Mouse (Mus musculus) adrenal gland, postnatal 10 days (tissue): ENCODE data around the gene Stmn1. TPM values are rescaled to one million over a fixed set of nuclear protein-coding genes. Genes with fewer than 3 reads are reported as not detected.

Source experiments
- DNase-seq: peaks from one replicate; pipeline ENCODE4 v3.0.0; 2021; ENCODE audit warnings: mixed read lengths
- microRNA-seq: library from miRNA; unstranded; fragments of <30 nt; microRNA quantifications from one replicate; pipeline ENCODE4 v1.2.0, GENCODE M21; 2021
- total RNA-seq, 2 experiments: library from RNA; stranded (reverse); gene quantifications; 2 replicates each; pipeline ENCODE4 v1.2.3; 2021

Gene Stmn1
- total RNA-seq, 2 experiments from 2014 or later: 140 to 156 TPM

DNA sequence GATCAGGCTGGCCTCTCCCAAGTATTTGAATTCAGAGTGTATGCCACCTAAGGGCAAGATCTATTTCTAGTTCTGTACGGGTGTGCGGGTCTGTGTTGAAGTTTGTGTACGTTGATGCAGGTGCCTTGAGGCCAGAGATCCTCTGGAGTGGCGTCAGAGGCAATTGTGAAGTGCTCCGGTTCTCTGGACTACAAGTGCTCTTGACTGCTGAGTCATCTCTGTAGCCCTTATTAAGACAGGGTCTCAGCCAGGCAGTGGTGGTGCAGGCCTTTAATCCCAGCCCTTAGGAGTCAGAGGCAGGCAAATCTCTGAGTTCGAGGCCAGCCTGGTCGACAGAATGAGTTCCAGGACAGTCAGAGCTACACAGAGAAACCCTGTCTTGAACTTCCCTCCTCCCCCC, 47.5 kb downstream of the Stmn1 start:
- DNase-seq: no peak

DNA sequence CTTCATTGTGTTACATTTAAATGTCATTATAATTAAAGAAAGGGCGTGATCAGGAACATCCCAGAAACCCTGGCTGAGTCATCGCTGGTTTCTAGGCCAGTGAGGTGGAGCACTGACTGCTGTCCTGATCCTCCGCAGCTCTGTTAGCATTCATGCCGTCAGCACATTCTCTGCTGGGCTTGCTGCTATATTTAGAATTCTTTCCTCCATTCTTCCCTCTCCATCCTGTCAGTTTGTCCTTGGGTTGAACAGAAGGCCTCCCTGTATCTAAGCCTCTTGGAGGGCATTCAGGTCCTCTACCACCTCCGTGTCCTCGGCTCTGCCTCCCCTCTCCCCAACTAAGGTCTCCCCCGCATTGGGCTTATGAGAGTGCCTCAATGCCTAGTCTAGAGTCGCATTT, 48.9 kb downstream of the Stmn1 start:
- DNase-seq: peak; percentile 70

DNA sequence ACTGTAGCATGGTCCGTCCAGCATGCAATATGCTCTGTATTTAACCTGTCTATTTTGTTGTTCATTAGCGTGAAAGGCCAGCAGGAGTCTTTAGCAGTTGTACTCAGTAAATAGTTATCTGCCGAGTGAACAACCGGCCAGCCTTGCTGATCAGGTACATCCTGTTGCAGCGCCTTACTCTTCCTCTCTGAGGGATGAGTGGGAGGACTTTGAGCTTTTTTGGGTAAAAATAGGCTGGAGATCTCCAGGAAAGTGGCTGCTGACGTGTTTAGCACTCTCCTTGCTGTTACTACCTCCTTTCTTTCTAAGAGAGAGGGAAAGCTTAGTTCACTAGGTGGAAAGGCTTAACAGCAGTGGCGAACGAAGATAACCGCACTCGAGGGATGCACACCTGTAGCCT, 49.6 kb downstream of the Stmn1 start:
- no peak for DNase-seq

DNA sequence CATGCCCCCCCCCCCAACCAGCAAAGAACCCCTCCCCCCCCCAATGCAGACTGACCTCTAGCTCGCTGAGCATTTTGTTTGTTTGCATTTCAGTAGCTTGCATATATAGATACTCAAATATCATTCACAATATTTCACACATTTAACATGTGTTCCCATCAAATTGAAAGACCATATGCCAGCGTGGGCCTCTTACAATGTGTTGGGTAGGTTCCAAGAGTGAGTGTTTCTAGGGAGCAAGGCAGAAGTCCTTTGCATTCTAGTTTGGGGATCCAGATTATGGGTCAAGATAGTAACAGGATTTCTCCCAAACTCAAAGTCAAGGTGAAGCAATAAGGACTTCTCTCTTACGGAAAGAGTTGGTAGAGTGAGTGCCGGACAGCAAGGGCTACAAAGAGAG, 50.4 kb downstream of the Stmn1 start:
- DNase-seq: no peak

DNA sequence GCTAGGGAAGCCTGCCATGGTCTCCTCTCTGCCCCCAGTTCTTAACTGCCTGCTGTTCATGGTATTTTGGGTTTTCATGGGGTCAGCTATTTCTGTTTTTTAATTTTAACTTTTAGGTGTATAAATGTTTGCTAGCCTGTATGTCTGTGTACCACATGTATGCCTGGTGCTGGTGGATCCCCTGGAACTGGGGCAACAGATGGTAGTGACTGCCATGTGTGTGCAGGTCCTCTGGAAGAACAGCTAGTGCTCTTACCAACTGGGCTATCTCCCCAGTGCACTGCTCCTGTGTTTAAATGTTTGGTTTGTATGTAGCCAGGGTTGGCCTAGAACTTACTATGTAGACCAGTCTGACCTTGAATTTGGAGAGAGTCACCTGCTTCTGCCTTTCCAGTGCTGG, 51.2 kb downstream of the Stmn1 start:
- DNase-seq: no peak

Small RNA genes within 50 kb of the gene (microRNA-seq; reads per million reads assigned to microRNA genes)
- gene Gm23634: 12.0 reads per million, percentile 21 among the genes with 10 or more reads in this experiment

Other genes with a start within 250 kb of the Stmn1 start
- not detected for gene Catsper4, start 240.9 kb upstream of the Stmn1 start, total RNA-seq
- under 1 TPM; 0.45 to 0.51 TPM for gene Cnksr1, start 229.9 kb upstream of the Stmn1 start, total RNA-seq
- gene E130218I03Rik, start 224.7 kb upstream of the Stmn1 start, total RNA-seq: not detected
- 10 to 100 TPM in 1 of 2 experiments, 1 to 10 TPM in 1; 7.9 to 10.1 TPM for gene Zfp593, start 222.7 kb upstream of the Stmn1 start, total RNA-seq
- not detected for gene Gm30191, start 221.4 kb upstream of the Stmn1 start, total RNA-seq
- 10 to 100 TPM; 12.3 to 21.7 TPM for gene Grrp1, start 214.2 kb upstream of the Stmn1 start, total RNA-seq
- gene Pdik1l, start 180.4 kb upstream of the Stmn1 start, total RNA-seq: 10 to 100 TPM; 15.8 to 21.3 TPM
- gene Trim63, start 153.2 kb upstream of the Stmn1 start, total RNA-seq: 1 to 10 TPM; 3.2 to 8.2 TPM
- gene Slc30a2, start 125.1 kb upstream of the Stmn1 start, total RNA-seq: 10 to 100 TPM; 13.7 to 17.4 TPM
- 1 to 10 TPM; 1.1 to 3.1 TPM for gene Extl1, start 84.5 kb upstream of the Stmn1 start, total RNA-seq
- 10 to 100 TPM; 20.8 to 22.1 TPM for gene Pafah2, start 72.0 kb upstream of the Stmn1 start, total RNA-seq
- 10 to 100 TPM; 23.5 to 28.6 TPM for gene Paqr7, start 28.4 kb downstream of the Stmn1 start, total RNA-seq
- 1 to 10 TPM; 2.4 to 3.1 TPM for gene Aunip, start 42.7 kb downstream of the Stmn1 start, total RNA-seq
- gene Mtfr1l, start 67.1 kb downstream of the Stmn1 start, total RNA-seq: 100 to 1,000 TPM in 1 of 2 experiments, 10 to 100 TPM in 1; 99.7 to 124 TPM
- gene Selenon, start 83.8 kb downstream of the Stmn1 start, total RNA-seq: 10 to 100 TPM; 30.8 to 32.9 TPM
- 10 to 100 TPM; 21.3 TPM for gene Man1c1, start 236.0 kb downstream of the Stmn1 start, total RNA-seq